Mouse (Mus musculus) T-helper 17 cell (primary cell): ENCODE measurements at regions not wholly inside any gene's neighbourhood (a gene's known extent, or its start where the extent isn't known, plus 50 kb on each side); places are given as distances from the start of the nearest gene placed in this dataset.

Experiments used
- in situ Hi-C, 2 experiments: fragments of 300-600 bp; cut with MboI, MseI; formaldehyde crosslinking; loops; 1 replicate in 1 of 2; 2 replicates in 1 of 2; pipeline ENCODE4 v1.15.1; 2025; ENCODE audit warnings: high pct_unique_total_duplicates in 2 of 2

- in situ Hi-C loops = loop anchor here in 1 of 2 experiments (5.0 kb wide), 1 partner anchor 53 kb away; the partner anchor contains the start of gene 5430402E10Rik
Observed at GRCm38 (mm10) chrX:77980676-77981075, 55.8 kb upstream of the 5430402E10Rik start.
